Mouse (Mus musculus): ENCODE data around the gene Pigu. TPM values are rescaled to one million over a fixed set of nuclear protein-coding genes. Genes with fewer than 3 reads are reported as not detected.

Gene Pigu
- polyA plus RNA-seq, 1 experiment from 2014 or later: 56.1 TPM

- no peaks in the 10 kb centered on the region for H3K4me1 ChIP-seq (ENCODE audit: control insufficient read depth, insufficient read depth, low read length)
- 76% methylated on average over 2 of the region's 2 CpGs for WGBS
- H3K27ac ChIP-seq (ENCODE audit: low read depth, low read length): no peak overlapping the region
- no peak overlapping the region for H3K9ac ChIP-seq (ENCODE audit: low read length)
- H3K4me2 ChIP-seq (ENCODE audit: low read depth): no peak overlapping the region
- no peaks in the 10 kb centered on the region for H3K27me3 ChIP-seq (ENCODE audit: control insufficient read depth, insufficient read depth, low read length)
- ATAC-seq (ENCODE audit: insufficient read depth, low FRiP score, low TSS enrichment) (no peak), DNase-seq (ENCODE audit: low spot score) (no peak)
- no peaks in the 10 kb centered on the region for H3K9me3 ChIP-seq (ENCODE audit: control insufficient read depth, low read length)
- no peak overlapping the region for H3K4me3 ChIP-seq (ENCODE audit: low read depth, low read length)
- H3K36me3 ChIP-seq (ENCODE audit: control insufficient read depth, insufficient read depth, low read length): peaks cover 28% of the 10 kb centered on the region
Observed at GRCm38 (mm10) chr2:155248718-155249117, 108.5 kb downstream of the Pigu start.

GRCm38 (mm10) chr2:155248206-155248605 lies 109.0 kb downstream of the Pigu start:
- H3K4me3 ChIP-seq (ENCODE audit: low read depth, low read length): no peak overlapping the region
- no peak overlapping the region for H3K4me2 ChIP-seq (ENCODE audit: low read depth)
- no peak for ATAC-seq (ENCODE audit: insufficient read depth, low FRiP score, low TSS enrichment)
- H3K27me3 ChIP-seq (ENCODE audit: control insufficient read depth, insufficient read depth, low read length): no peaks in the 10 kb centered on the region
- H3K36me3 ChIP-seq (ENCODE audit: control insufficient read depth, insufficient read depth, low read length): peaks cover 28% of the 10 kb centered on the region
- no peaks in the 10 kb centered on the region for H3K9me3 ChIP-seq (ENCODE audit: control insufficient read depth, low read length)
- H3K27ac ChIP-seq (ENCODE audit: low read depth, low read length): no peak overlapping the region
- no peak for DNase-seq (ENCODE audit: low spot score)
- no peaks in the 10 kb centered on the region for H3K4me1 ChIP-seq (ENCODE audit: control insufficient read depth, insufficient read depth, low read length)
- no peak overlapping the region for H3K9ac ChIP-seq (ENCODE audit: low read length)
- 93% methylated on average over 1 of the region's 1 CpGs for WGBS

GRCm38 (mm10) chr2:155246231-155246630 lies 111.0 kb downstream of the Pigu start:
- Histone ChIP-seq H3K4me1 (ENCODE audit: control insufficient read depth, insufficient read depth, low read length) (no peaks in the 10 kb centered on the region), H3K27me3 (ENCODE audit: control insufficient read depth, insufficient read depth, low read length) (no peaks in the 10 kb centered on the region), H3K9ac (ENCODE audit: low read length) (no peak overlapping the region), H3K4me2 (ENCODE audit: low read depth) (no peak overlapping the region), H3K27ac (ENCODE audit: low read depth, low read length) (no peak overlapping the region), H3K4me3 (ENCODE audit: low read depth, low read length) (no peak overlapping the region), H3K36me3 (ENCODE audit: control insufficient read depth, insufficient read depth, low read length) (peaks cover 28% of the 10 kb centered on the region), H3K9me3 (ENCODE audit: control insufficient read depth, low read length) (no peaks in the 10 kb centered on the region)
- DNase-seq (ENCODE audit: low spot score): no peak
- ATAC-seq (ENCODE audit: insufficient read depth, low FRiP score, low TSS enrichment): no peak
- WGBS: 95% methylated on average over 4 of the region's 4 CpGs

- Histone ChIP-seq H3K4me1 (ENCODE audit: control insufficient read depth, insufficient read depth, low read length) (peaks cover 6% of the 10 kb centered on the region), H3K4me3 (ENCODE audit: low read depth, low read length) (no peak overlapping the region), H3K4me2 (ENCODE audit: low read depth) (no peak overlapping the region), H3K27ac (ENCODE audit: low read depth, low read length) (no peak overlapping the region), H3K27me3 (ENCODE audit: control insufficient read depth, insufficient read depth, low read length) (no peaks in the 10 kb centered on the region), H3K36me3 (ENCODE audit: control insufficient read depth, insufficient read depth, low read length) (peaks cover 9% of the 10 kb centered on the region), H3K9me3 (ENCODE audit: control insufficient read depth, low read length) (no peaks in the 10 kb centered on the region), H3K9ac (ENCODE audit: low read length) (no peak overlapping the region)
- WGBS: 88% methylated on average over 7 of the region's 7 CpGs
- ATAC-seq (ENCODE audit: insufficient read depth, low FRiP score, low TSS enrichment) (no peak), DNase-seq (ENCODE audit: low spot score) (no peak)
Observed at GRCm38 (mm10) chr2:155242296-155242855, 114.9 kb downstream of the Pigu start.

GRCm38 (mm10) chr2:155240915-155241314 lies 116.3 kb downstream of the Pigu start:
- H3K27ac ChIP-seq (ENCODE audit: low read depth, low read length): no peak overlapping the region
- DNase-seq (ENCODE audit: low spot score): no peak
- no peak overlapping the region for H3K9ac ChIP-seq (ENCODE audit: low read length)
- WGBS: 90% methylated on average over 4 of the region's 4 CpGs
- no peak overlapping the region for H3K4me3 ChIP-seq (ENCODE audit: low read depth, low read length)
- no peaks in the 10 kb centered on the region for H3K27me3 ChIP-seq (ENCODE audit: control insufficient read depth, insufficient read depth, low read length)
- H3K36me3 ChIP-seq (ENCODE audit: control insufficient read depth, insufficient read depth, low read length): peaks cover 3% of the 10 kb centered on the region; the same call in 1 of the 2 replicates
- peaks cover 9% of the 10 kb centered on the region for H3K4me1 ChIP-seq (ENCODE audit: control insufficient read depth, insufficient read depth, low read length)
- H3K4me2 ChIP-seq (ENCODE audit: low read depth): no peak overlapping the region
- no peaks in the 10 kb centered on the region for H3K9me3 ChIP-seq (ENCODE audit: control insufficient read depth, low read length)
- no peak for ATAC-seq (ENCODE audit: insufficient read depth, low FRiP score, low TSS enrichment)

GRCm38 (mm10) chr2:155237276-155237675 lies 120.0 kb downstream of the Pigu start:
- Histone ChIP-seq H3K4me3 (ENCODE audit: low read depth, low read length) (peak overlapping the region; percentile 68), H3K4me1 (ENCODE audit: control insufficient read depth, insufficient read depth, low read length) (peaks cover 9% of the 10 kb centered on the region), H3K27me3 (ENCODE audit: control insufficient read depth, insufficient read depth, low read length) (no peaks in the 10 kb centered on the region), H3K4me2 (ENCODE audit: low read depth) (peak overlapping the region; percentile 61), H3K9me3 (ENCODE audit: control insufficient read depth, low read length) (no peaks in the 10 kb centered on the region), H3K27ac (ENCODE audit: low read depth, low read length) (no peak overlapping the region), H3K36me3 (ENCODE audit: control insufficient read depth, insufficient read depth, low read length) (no peaks in the 10 kb centered on the region; the same call in 1 of the 2 replicates), H3K9ac (ENCODE audit: low read length) (peak overlapping the region; percentile 87)
- 21% methylated on average over 4 of the region's 4 CpGs for WGBS
- ATAC-seq (ENCODE audit: insufficient read depth, low FRiP score, low TSS enrichment) (no peak), DNase-seq (ENCODE audit: low spot score) (no peak)

- H3K27me3 ChIP-seq (ENCODE audit: control insufficient read depth, insufficient read depth, low read length): no peaks in the 10 kb centered on the region
- WGBS: under 1% methylated on average over 50 of the region's 50 CpGs
- DNase-seq (ENCODE audit: low spot score) (peak; percentile 98), ATAC-seq (ENCODE audit: insufficient read depth, low FRiP score, low TSS enrichment) (peak; percentile 98)
- peak within 1 kb of the TSS; percentile 67 for H3K27ac ChIP-seq (ENCODE audit: low read depth, low read length)
- peak within 1 kb of the TSS; percentile 61 for H3K4me2 ChIP-seq (ENCODE audit: low read depth)
- H3K9ac ChIP-seq (ENCODE audit: low read length): peak within 1 kb of the TSS; percentile 87
- H3K9me3 ChIP-seq (ENCODE audit: control insufficient read depth, low read length): no peaks in the 10 kb centered on the region
- peak within 1 kb of the TSS; percentile 68 for H3K4me3 ChIP-seq (ENCODE audit: low read depth, low read length)
- peaks cover 9% of the 10 kb centered on the region for H3K4me1 ChIP-seq (ENCODE audit: control insufficient read depth, insufficient read depth, low read length)
- no peaks in the 10 kb centered on the region; the same call in 1 of the 2 replicates for H3K36me3 ChIP-seq (ENCODE audit: control insufficient read depth, insufficient read depth, low read length)
Observed at GRCm38 (mm10) chr2:155236362-155236992, 120.8 kb downstream of the Pigu start, which contains the start of gene Dynlrb1. TSS of gene Dynlrb1 (plus strand) at chr2:155236533.

- DNase-seq (ENCODE audit: low spot score): no peak
- no peaks in the 10 kb centered on the region for H3K9me3 ChIP-seq (ENCODE audit: control insufficient read depth, low read length)
- 7% methylated on average over 13 of the region's 13 CpGs for WGBS
- H3K4me1 ChIP-seq (ENCODE audit: control insufficient read depth, insufficient read depth, low read length): peaks cover 9% of the 10 kb centered on the region
- no peaks in the 10 kb centered on the region for H3K27me3 ChIP-seq (ENCODE audit: control insufficient read depth, insufficient read depth, low read length)
- peak overlapping the region; percentile 68 for H3K4me3 ChIP-seq (ENCODE audit: low read depth, low read length)
- H3K9ac ChIP-seq (ENCODE audit: low read length): peak overlapping the region; percentile 87
- ATAC-seq (ENCODE audit: insufficient read depth, low FRiP score, low TSS enrichment): peak; percentile 82
- peak overlapping the region; percentile 67 for H3K27ac ChIP-seq (ENCODE audit: low read depth, low read length)
- H3K36me3 ChIP-seq (ENCODE audit: control insufficient read depth, insufficient read depth, low read length): no peaks in the 10 kb centered on the region; the same call in 1 of the 2 replicates
- peak overlapping the region; percentile 61 for H3K4me2 ChIP-seq (ENCODE audit: low read depth)
Observed at GRCm38 (mm10) chr2:155235746-155236361, 121.4 kb downstream of the Pigu start.

All from neural tube, embryonic 11.5 days (tissue).